Mouse (Mus musculus) G1E (cell line): ENCODE measurements around the gene Ccser2.

Source experiments
- CTCF ChIP-seq: IDR thresholded peaks from 2 replicates; pipeline ENCODE4 v1.5.1; 2012; ENCODE audit warnings: low read depth, low read length, inconsistent platforms, mixed read lengths
- POLR2AphosphoS5 ChIP-seq: IDR thresholded peaks from 2 replicates; pipeline ENCODE4 v1.6.1; 2012; ENCODE audit warnings: low read depth, low read length, inconsistent platforms; ENCODE audit not compliant: insufficient replicate concordance
- TAL1 ChIP-seq: conservative IDR thresholded peaks from 2 replicates; pipeline ENCODE4 v1.6.1; 2012; ENCODE audit warnings: low read depth, low read length, inconsistent platforms, mixed read lengths

DNA sequence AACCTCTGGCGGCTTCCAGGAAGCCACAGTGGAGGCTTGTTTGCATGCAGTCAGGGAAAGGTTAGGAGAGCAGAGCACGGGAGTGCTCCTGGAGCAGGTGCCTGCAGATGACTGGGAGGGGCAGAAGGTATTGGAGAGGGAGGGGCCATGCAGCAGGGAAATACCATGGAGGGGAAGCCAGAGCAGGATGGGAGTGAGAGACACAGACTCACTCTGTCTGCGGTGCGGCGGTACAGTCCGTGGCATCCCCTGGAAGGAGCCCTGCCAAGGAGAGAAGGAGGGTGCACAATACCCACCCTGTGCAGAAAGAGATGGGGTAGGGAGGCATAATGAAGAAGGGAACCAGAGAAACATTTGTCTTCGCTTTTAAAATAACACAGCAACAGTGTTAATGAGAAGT is 78.4 kb downstream of the Ccser2 start:
- no peak for TF ChIP-seq CTCF
- TF ChIP-seq POLR2AphosphoS5: no peak
- TF ChIP-seq TAL1: no peak
